Mouse (Mus musculus): ENCODE measurements at regions not wholly inside any gene's neighbourhood (a gene's known extent, or its start where the extent isn't known, plus 50 kb on each side); places are given as distances from the start of the nearest gene placed in this dataset.

GRCm38 (mm10) chr4:142818440-142818839 is 394.4 kb downstream of the Prdm2 start:
- TF ChIP-seq CTCF (IDR thresholded peaks at IDR 0.05; ENCODE audit: control insufficient read depth, insufficient read depth, low read length) = no peak
- TF ChIP-seq POLR2A (IDR thresholded peaks at IDR 0.05; ENCODE audit: borderline replicate concordance, control insufficient read depth, low read depth, low read length) = no peak
